Mouse (Mus musculus): Measurements from ENCODE around the gene Gm4302. TPM values are rescaled to one million over a fixed set of nuclear protein-coding genes. Genes with fewer than 3 reads are reported as not detected.
"Not testable (repeated sequence)": the region's sequence is repeated elsewhere in the genome, so short reads cannot be mapped to it uniquely, and the experiment has no call there.

The Gm4302 gene
- polyA plus RNA-seq (2014; fragmentation: Nextera tagmentation; extraction: Ambion mirVana), result not detected in 2 replicates

DNA sequence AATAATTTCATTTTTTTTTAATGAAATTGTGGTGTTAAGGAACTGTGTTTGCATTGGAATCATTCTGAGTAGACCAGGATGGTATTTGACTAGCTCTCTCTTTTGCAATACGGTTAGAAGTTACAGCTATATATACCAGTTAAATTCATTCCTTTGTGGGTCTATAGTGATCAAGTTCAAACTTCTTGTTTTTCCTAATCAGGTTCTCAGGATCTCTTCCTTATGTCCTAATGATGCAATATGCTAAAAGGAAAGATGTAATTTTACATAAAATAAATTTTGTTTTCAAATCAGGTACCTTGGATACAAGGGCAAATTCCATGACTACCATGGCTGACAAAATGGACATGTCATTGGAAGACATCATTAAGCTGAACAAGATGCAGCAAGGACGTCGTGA is at the start of gene Gm4302:
Gene Gm4302 (plus strand): TSS at position 301 of the 400 bp plus-strand sequence.
- H3K4me2 ChIP-seq (ENCODE audit: low read length); H3K36me3 ChIP-seq (ENCODE audit: control insufficient read depth, insufficient read depth, low read length); H3K9me3 ChIP-seq (ENCODE audit: control insufficient read depth, low read length); H3K4me3 ChIP-seq (ENCODE audit: low read depth, low read length); H3K4me1 ChIP-seq (replicated peaks; ENCODE audit: control insufficient read depth, insufficient read depth, low read length); H3K27me3 ChIP-seq (replicated peaks; ENCODE audit: control insufficient read depth, insufficient read depth, low read length); DNase-seq (ENCODE audit: low spot score); H3K27ac ChIP-seq (ENCODE audit: low read depth); H3K9ac ChIP-seq (ENCODE audit: low read length); ATAC-seq (replicated peaks; ENCODE audit: low FRiP score, low TSS enrichment, low read depth): not testable (repeated sequence)
- no CpG with 5 or more reads among the region's 3 CpGs for WGBS

DNA sequence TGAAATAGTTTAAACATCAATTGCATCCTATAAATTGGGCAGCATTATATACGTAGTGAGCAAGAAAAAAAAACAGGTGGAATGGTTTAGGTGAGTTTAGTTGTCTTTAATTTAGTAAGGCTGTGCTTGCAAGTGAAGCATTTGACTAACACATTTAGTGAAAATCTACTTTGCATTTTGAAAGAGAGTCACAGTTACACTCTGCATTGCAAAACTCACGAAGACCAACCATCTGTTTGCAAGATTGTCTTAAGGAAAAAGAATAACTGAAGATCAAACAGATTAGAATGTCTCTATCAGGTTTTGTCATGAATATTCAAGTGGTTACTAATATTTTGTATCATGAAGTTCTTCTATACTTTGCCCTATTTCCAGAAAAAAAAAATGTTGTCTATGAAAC is 44.5 kb upstream of the Gm4302 start:
- Histone ChIP-seq H3K27ac (ENCODE audit: low read depth) (no peak overlapping the region), H3K9me3 (ENCODE audit: control insufficient read depth, low read length) (no peaks in the 10 kb centered on the region), H3K4me3 (ENCODE audit: low read depth, low read length) (no peak overlapping the region), H3K4me1 (replicated peaks; ENCODE audit: control insufficient read depth, insufficient read depth, low read length) (no peaks in the 10 kb centered on the region), H3K27me3 (replicated peaks; ENCODE audit: control insufficient read depth, insufficient read depth, low read length) (no peaks in the 10 kb centered on the region), H3K9ac (ENCODE audit: low read length) (no peak overlapping the region), H3K36me3 (ENCODE audit: control insufficient read depth, insufficient read depth, low read length) (no peaks in the 10 kb centered on the region), H3K4me2 (ENCODE audit: low read length) (no peak overlapping the region)
- 71% methylated on average over 2 of the region's 2 CpGs for WGBS
- ATAC-seq (replicated peaks; ENCODE audit: low FRiP score, low TSS enrichment, low read depth) (no peak), DNase-seq (ENCODE audit: low spot score) (no peak)

DNA sequence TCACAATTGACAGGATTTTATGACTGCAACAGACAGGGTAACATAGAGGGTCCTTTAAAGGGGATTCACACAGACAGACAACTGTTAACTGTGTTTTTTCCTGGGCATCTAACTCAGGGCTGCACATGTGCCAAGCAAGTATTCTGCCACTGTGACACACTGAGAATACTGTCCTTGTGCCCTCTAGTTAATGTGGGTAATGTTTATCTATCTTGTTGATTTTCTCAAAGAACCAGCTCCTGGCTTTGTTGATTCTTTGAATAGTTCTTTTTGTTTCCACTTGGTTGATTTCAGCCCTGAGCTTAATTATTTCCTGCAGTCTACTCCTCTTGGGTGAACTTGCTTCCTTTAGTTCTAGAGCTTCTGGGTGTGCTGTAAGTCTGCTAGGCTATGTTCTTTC is 40.5 kb upstream of the Gm4302 start:
- H3K4me3 ChIP-seq (ENCODE audit: low read depth, low read length); H3K9me3 ChIP-seq (ENCODE audit: control insufficient read depth, low read length); H3K4me2 ChIP-seq (ENCODE audit: low read length); DNase-seq (ENCODE audit: low spot score); H3K27me3 ChIP-seq (replicated peaks; ENCODE audit: control insufficient read depth, insufficient read depth, low read length); H3K4me1 ChIP-seq (replicated peaks; ENCODE audit: control insufficient read depth, insufficient read depth, low read length); H3K36me3 ChIP-seq (ENCODE audit: control insufficient read depth, insufficient read depth, low read length); H3K27ac ChIP-seq (ENCODE audit: low read depth); H3K9ac ChIP-seq (ENCODE audit: low read length); ATAC-seq (replicated peaks; ENCODE audit: low FRiP score, low TSS enrichment, low read depth): not testable (repeated sequence)

DNA sequence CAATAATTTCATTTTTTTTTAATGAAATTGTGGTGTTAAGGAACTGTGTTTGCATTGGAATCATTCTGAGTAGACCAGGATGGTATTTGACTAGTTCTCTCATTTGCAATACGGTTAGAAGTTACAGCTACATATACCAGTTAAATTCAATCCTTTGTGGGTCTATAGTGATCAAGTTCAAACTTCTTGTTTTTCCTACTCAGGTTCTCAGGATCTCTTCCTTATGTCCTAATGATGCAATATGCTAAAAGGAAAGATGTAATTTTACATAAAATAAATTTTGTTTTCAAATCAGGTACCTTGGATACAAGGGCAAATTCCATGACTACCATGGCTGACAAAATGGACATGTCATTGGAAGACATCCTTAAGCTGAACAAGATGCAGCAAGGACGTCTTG is 5.3 kb upstream of the Gm4302 start, which contains the start of gene Gm4301:
Gene Gm4301 (plus strand): TSS at position 301 of the 400 bp plus-strand sequence.
- not testable (repeated sequence) for H3K4me1 ChIP-seq (replicated peaks; ENCODE audit: control insufficient read depth, insufficient read depth, low read length); H3K27ac ChIP-seq (ENCODE audit: low read depth); H3K9ac ChIP-seq (ENCODE audit: low read length); H3K4me2 ChIP-seq (ENCODE audit: low read length); H3K27me3 ChIP-seq (replicated peaks; ENCODE audit: control insufficient read depth, insufficient read depth, low read length); ATAC-seq (replicated peaks; ENCODE audit: low FRiP score, low TSS enrichment, low read depth); H3K4me3 ChIP-seq (ENCODE audit: low read depth, low read length); H3K9me3 ChIP-seq (ENCODE audit: control insufficient read depth, low read length); DNase-seq (ENCODE audit: low spot score); H3K36me3 ChIP-seq (ENCODE audit: control insufficient read depth, insufficient read depth, low read length)
- WGBS, result no CpG with 5 or more reads among the region's 2 CpGs

DNA sequence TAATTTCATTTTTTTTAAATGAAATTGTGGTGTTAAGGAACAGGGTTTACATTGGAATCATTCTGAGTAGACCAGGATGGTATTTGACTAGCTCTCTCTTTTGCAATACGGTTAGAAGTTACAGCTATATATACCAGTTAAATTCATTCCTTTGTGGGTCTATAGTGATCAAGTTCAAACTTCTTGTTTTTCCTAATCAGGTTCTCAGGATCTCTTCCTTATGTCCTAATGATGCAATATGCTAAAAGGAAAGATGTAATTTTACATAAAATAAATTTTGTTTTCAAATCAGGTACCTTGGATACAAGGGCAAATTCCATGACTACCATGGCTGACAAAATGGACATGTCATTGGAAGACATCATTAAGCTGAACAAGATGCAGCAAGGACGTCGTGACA is 5.0 kb downstream of the Gm4302 start, which contains the start of gene Gm4303:
Gene Gm4303 (plus strand): TSS at position 301 of the 400 bp plus-strand sequence.
- not testable (repeated sequence) for ATAC-seq (replicated peaks; ENCODE audit: low FRiP score, low TSS enrichment, low read depth); H3K9me3 ChIP-seq (ENCODE audit: control insufficient read depth, low read length); H3K4me3 ChIP-seq (ENCODE audit: low read depth, low read length); H3K4me2 ChIP-seq (ENCODE audit: low read length); DNase-seq (ENCODE audit: low spot score); H3K36me3 ChIP-seq (ENCODE audit: control insufficient read depth, insufficient read depth, low read length); H3K9ac ChIP-seq (ENCODE audit: low read length); H3K4me1 ChIP-seq (replicated peaks; ENCODE audit: control insufficient read depth, insufficient read depth, low read length); H3K27ac ChIP-seq (ENCODE audit: low read depth); H3K27me3 ChIP-seq (replicated peaks; ENCODE audit: control insufficient read depth, insufficient read depth, low read length)
- no CpG with 5 or more reads among the region's 3 CpGs for WGBS

DNA sequence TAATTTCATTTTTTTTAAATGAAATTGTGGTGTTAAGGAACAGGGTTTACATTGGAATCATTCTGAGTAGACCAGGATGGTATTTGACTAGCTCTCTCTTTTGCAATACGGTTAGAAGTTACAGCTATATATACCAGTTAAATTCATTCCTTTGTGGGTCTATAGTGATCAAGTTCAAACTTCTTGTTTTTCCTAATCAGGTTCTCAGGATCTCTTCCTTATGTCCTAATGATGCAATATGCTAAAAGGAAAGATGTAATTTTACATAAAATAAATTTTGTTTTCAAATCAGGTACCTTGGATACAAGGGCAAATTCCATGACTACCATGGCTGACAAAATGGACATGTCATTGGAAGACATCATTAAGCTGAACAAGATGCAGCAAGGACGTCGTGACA is 10.2 kb downstream of the Gm4302 start, which contains the start of gene Gm4305:
Gene Gm4305 (plus strand): TSS at position 301 of the 400 bp plus-strand sequence.
- H3K4me2 ChIP-seq (ENCODE audit: low read length); H3K4me3 ChIP-seq (ENCODE audit: low read depth, low read length); H3K9ac ChIP-seq (ENCODE audit: low read length); H3K27me3 ChIP-seq (replicated peaks; ENCODE audit: control insufficient read depth, insufficient read depth, low read length); H3K36me3 ChIP-seq (ENCODE audit: control insufficient read depth, insufficient read depth, low read length); H3K4me1 ChIP-seq (replicated peaks; ENCODE audit: control insufficient read depth, insufficient read depth, low read length); H3K9me3 ChIP-seq (ENCODE audit: control insufficient read depth, low read length); ATAC-seq (replicated peaks; ENCODE audit: low FRiP score, low TSS enrichment, low read depth); H3K27ac ChIP-seq (ENCODE audit: low read depth); DNase-seq (ENCODE audit: low spot score): not testable (repeated sequence)
- WGBS, result no CpG with 5 or more reads among the region's 3 CpGs

DNA sequence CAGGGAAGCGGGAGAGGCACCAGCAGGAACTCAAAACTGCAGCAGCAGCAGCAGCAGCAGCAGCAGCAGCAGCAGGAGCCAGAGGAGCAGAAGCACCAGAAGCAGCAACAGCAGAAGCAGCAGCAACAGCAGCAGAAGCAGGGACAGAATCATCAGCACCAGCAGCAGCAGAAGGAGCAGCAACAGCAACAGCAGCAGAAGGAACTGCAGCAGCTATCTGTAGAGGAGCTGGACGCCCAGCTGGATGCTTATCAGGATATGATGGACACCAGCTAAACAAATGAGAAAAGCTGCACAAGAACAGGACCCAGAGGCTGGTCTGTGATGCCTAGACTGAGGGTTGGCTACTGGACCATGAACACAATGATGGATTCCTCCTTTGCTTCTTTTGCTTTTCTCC is 16.2 kb downstream of the Gm4302 start:
- not testable (repeated sequence) for H3K9me3 ChIP-seq (ENCODE audit: control insufficient read depth, low read length); ATAC-seq (replicated peaks; ENCODE audit: low FRiP score, low TSS enrichment, low read depth); DNase-seq (ENCODE audit: low spot score); H3K4me2 ChIP-seq (ENCODE audit: low read length); H3K4me3 ChIP-seq (ENCODE audit: low read depth, low read length); H3K4me1 ChIP-seq (replicated peaks; ENCODE audit: control insufficient read depth, insufficient read depth, low read length); H3K27me3 ChIP-seq (replicated peaks; ENCODE audit: control insufficient read depth, insufficient read depth, low read length); H3K27ac ChIP-seq (ENCODE audit: low read depth); H3K36me3 ChIP-seq (ENCODE audit: control insufficient read depth, insufficient read depth, low read length); H3K9ac ChIP-seq (ENCODE audit: low read length)
- 73% methylated on average over 2 of the region's 2 CpGs for WGBS

DNA sequence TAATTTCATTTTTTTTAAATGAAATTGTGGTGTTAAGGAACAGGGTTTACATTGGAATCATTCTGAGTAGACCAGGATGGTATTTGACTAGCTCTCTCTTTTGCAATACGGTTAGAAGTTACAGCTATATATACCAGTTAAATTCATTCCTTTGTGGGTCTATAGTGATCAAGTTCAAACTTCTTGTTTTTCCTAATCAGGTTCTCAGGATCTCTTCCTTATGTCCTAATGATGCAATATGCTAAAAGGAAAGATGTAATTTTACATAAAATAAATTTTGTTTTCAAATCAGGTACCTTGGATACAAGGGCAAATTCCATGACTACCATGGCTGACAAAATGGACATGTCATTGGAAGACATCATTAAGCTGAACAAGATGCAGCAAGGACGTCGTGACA is 20.4 kb downstream of the Gm4302 start, which contains the start of gene Gm4307:
Gene Gm4307 (plus strand): TSS at position 301 of the 400 bp plus-strand sequence.
- H3K36me3 ChIP-seq (ENCODE audit: control insufficient read depth, insufficient read depth, low read length); H3K4me3 ChIP-seq (ENCODE audit: low read depth, low read length); H3K4me1 ChIP-seq (replicated peaks; ENCODE audit: control insufficient read depth, insufficient read depth, low read length); H3K27ac ChIP-seq (ENCODE audit: low read depth); H3K9me3 ChIP-seq (ENCODE audit: control insufficient read depth, low read length); H3K9ac ChIP-seq (ENCODE audit: low read length); DNase-seq (ENCODE audit: low spot score); H3K4me2 ChIP-seq (ENCODE audit: low read length); ATAC-seq (replicated peaks; ENCODE audit: low FRiP score, low TSS enrichment, low read depth); H3K27me3 ChIP-seq (replicated peaks; ENCODE audit: control insufficient read depth, insufficient read depth, low read length): not testable (repeated sequence)
- no CpG with 5 or more reads among the region's 3 CpGs for WGBS

DNA sequence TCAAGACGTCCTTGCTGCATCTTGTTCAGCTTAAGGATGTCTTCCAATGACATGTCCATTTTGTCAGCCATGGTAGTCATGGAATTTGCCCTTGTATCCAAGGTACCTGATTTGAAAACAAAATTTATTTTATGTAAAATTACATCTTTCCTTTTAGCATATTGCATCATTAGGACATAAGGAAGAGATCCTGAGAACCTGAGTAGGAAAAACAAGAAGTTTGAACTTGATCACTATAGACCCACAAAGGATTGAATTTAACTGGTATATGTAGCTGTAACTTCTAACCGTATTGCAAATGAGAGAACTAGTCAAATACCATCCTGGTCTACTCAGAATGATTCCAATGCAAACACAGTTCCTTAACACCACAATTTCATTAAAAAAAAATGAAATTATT is 41.8 kb downstream of the Gm4302 start, which contains the start of gene Gm4312:
Gene Gm4312 (minus strand): TSS at position 101 of the 400 bp plus-strand sequence.
- no CpG with 5 or more reads among the region's 2 CpGs for WGBS

More for the DNA sequence above, 41.8 kb downstream of the Gm4302 start, which contains the start of gene Gm4312:
- H3K4me3 ChIP-seq (ENCODE audit: low read depth, low read length); ATAC-seq (replicated peaks; ENCODE audit: low FRiP score, low TSS enrichment, low read depth); H3K4me2 ChIP-seq (ENCODE audit: low read length); H3K4me1 ChIP-seq (replicated peaks; ENCODE audit: control insufficient read depth, insufficient read depth, low read length); H3K9ac ChIP-seq (ENCODE audit: low read length); H3K27ac ChIP-seq (ENCODE audit: low read depth); H3K9me3 ChIP-seq (ENCODE audit: control insufficient read depth, low read length); DNase-seq (ENCODE audit: low spot score); H3K36me3 ChIP-seq (ENCODE audit: control insufficient read depth, insufficient read depth, low read length); H3K27me3 ChIP-seq (replicated peaks; ENCODE audit: control insufficient read depth, insufficient read depth, low read length): not testable (repeated sequence)

Measured in intestine, embryonic 14.5 days (tissue).